Mouse (Mus musculus) intestine, postnatal 0 days (tissue): ENCODE results near the gene Stard3. TPM values are rescaled to one million over a fixed set of nuclear protein-coding genes. Genes with fewer than 3 reads are reported as not detected.

ENCODE experiments used
- ATAC-seq: fragments of 200-750 bp; cut with Nextera tagmentation; 2 replicates; pipeline ENCODE4 v1.8.0; 2017; ENCODE audit warnings: mild to moderate bottlenecking, moderate TSS enrichment, moderate library complexity
- H3K27ac ChIP-seq: fragments of 300-500 bp; sonication (generic); 2 replicates; pipeline ENCODE4 v1.5.1; 2014; ENCODE audit warnings: mild to moderate bottlenecking, low read depth, low read length, moderate library complexity
- H3K27me3 ChIP-seq: fragments of 300-500 bp; sonication (generic); replicated peaks from 2 replicates; pipeline ENCODE4 v1.6.1; 2014; ENCODE audit warnings: low read length, mixed read lengths; ENCODE audit not compliant: control insufficient read depth, insufficient read depth
- H3K36me3 ChIP-seq: fragments of 300-500 bp; sonication (generic); 2 replicates; pipeline ENCODE4 v1.6.1; 2014; ENCODE audit warnings: mild to moderate bottlenecking, moderate library complexity; ENCODE audit not compliant: control insufficient read depth, insufficient read depth
- H3K4me1 ChIP-seq: fragments of 300-500 bp; sonication (generic); replicated peaks from 2 replicates; pipeline ENCODE4 v1.6.1; 2014; ENCODE audit warnings: antibody characterized with exemption, low read length, mixed read lengths; ENCODE audit not compliant: control insufficient read depth, insufficient read depth
- H3K4me2 ChIP-seq: fragments of 300-500 bp; sonication (generic); replicated peaks from 2 replicates; pipeline ENCODE4 v1.6.1; 2014; ENCODE audit warnings: low read depth, mild to moderate bottlenecking, moderate library complexity
- H3K4me3 ChIP-seq: fragments of 300-500 bp; sonication (generic); 2 replicates; pipeline ENCODE4 v1.5.1; 2014; ENCODE audit warnings: low read depth, low read length
- H3K9ac ChIP-seq: fragments of 300-500 bp; sonication (generic); 2 replicates; pipeline ENCODE4 v1.6.1; 2014; ENCODE audit warnings: mild to moderate bottlenecking, low read depth, low read length
- H3K9me3 ChIP-seq: fragments of 300-500 bp; sonication (generic); 2 replicates; pipeline ENCODE4 v1.6.1; 2016; ENCODE audit warnings: mixed run types; ENCODE audit not compliant: control insufficient read depth
- CTCF ChIP-seq: sonication (generic); IDR thresholded peaks from 2 replicates; pipeline ENCODE4 v1.5.1; 2016; ENCODE audit warnings: low read depth, mild to moderate bottlenecking, control low read depth, antibody characterized with exemption, moderate library complexity
- WGBS: fragments of 180-500 bp; shearing (Covaris S2); extraction: QIAGEN DNeasy Blood & Tissue Kit; methylation state at CpG from one replicate; pipeline ENCODE4 v1.1.7; 2014; 5-methylcytosine and 5-hydroxymethylcytosine counted together
- polyA plus RNA-seq: library from polyadenylated mRNA; unstranded; fragments of >200 nt; fragmentation: Nextera tagmentation; extraction: Ambion mirVana; gene quantifications from 2 replicates; pipeline ENCODE4 v1.2.1, GENCODE M21; 2015

Gene Stard3
- polyA plus RNA-seq, 1 experiment from 2014 or later = 29.0 TPM

DNA sequence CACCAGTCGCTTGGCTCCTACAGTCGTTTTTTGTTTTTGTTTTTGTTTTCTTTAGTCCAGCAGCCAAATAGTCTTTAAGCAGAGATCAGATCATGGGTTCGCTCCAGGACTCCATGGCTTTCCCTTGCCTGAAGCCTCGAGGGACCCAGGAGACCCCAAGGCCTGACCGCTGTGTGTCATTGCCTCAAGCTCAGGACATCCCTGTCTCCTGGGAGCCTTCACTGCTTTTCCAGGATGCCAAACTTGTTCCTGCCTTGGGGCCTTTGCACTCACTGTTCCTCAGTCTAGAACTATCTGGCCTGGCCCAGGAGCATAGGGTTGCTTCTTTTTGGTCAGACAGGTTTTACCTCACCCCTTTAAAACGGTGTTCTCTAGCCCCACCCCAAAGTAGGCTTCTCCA, 48.5 kb downstream of the Stard3 start:
- H3K4me2 ChIP-seq = no peak overlapping the region
- TF ChIP-seq CTCF = no peak
- H3K4me3 ChIP-seq = no peak overlapping the region
- H3K27me3 ChIP-seq = no peaks in the 10 kb centered on the region
- no peaks in the 10 kb centered on the region for H3K9me3 ChIP-seq
- H3K27ac ChIP-seq = no peak overlapping the region
- H3K4me1 ChIP-seq = 0 out of 2 replicates have a peak, but pooled peaks cover 4% of the 10 kb centered on the region
- H3K9ac ChIP-seq = no peak overlapping the region
- ATAC-seq = no peak
- H3K36me3 ChIP-seq = no peaks in the 10 kb centered on the region
- 77% methylated on average over 6 of the region's 6 CpGs for WGBS

DNA sequence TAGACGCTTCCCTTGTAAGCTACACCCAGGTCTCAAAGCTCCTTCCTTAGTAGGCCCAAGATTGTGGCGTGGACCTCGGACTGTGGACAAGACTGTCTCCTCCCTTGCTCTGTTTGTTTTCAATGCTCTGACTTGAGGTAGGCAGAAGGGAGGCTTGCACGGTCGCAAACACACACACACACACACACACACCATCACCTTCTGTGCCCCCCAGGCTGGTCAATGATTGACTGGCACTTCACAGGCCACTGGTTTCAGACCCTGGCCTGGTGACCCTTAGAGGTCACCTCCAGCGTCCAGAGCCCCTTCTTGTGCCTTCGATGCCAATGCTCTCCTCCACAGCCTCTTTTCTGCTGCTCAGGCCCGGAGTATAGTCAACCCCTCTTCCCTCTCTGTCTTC, 50.7 kb downstream of the Stard3 start:
- ATAC-seq = peak; percentile 39

DNA sequence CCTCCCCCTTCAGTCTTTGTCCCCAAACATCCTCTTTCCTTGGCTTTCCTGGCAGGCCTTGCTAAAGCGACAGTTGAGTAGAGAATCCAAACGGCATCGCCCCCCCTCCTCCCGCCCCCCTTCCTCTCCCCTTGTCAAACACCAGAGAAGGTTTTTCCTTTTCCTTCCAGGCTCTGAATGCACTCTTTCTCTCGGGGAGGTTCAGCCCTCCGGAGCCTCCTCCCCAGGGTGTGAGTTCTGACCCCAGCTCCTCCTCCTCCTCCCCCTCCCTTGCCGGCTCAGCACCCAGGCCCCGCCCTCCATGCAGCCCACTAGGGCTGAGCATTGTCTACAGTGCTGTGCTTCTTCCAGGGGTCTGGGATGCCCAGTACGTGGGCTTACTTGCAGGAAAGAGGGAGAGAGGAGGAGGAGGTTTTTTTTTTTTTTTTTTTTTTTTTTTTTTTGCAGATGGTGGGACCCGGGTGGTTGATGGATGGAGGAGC, 51.2 kb downstream of the Stard3 start:
- H3K9me3 ChIP-seq = no peaks in the 10 kb centered on the region
- H3K27ac ChIP-seq = peak overlapping the region; percentile 66
- ATAC-seq = no peak
- no peaks in the 10 kb centered on the region for H3K27me3 ChIP-seq
- H3K36me3 ChIP-seq = no peaks in the 10 kb centered on the region
- TF ChIP-seq CTCF = no peak
- peak overlapping the region; percentile 48 for H3K4me2 ChIP-seq
- no peak overlapping the region for H3K4me3 ChIP-seq
- H3K4me1 ChIP-seq = 0 out of 2 replicates have a peak, but pooled peaks cover 6% of the 10 kb centered on the region
- 0 out of 2 replicates have a peak overlapping the region, but pooled peaks have one; percentile 22 for H3K9ac ChIP-seq
- 13% methylated on average over 10 of the region's 10 CpGs for WGBS

More for the DNA sequence above, 50.7 kb downstream of the Stard3 start:
- Histone ChIP-seq H3K4me2 (peak overlapping the region; percentile 48), H3K9ac (0 out of 2 replicates have a peak overlapping the region, but pooled peaks have one; percentile 22), H3K36me3 (no peaks in the 10 kb centered on the region), H3K4me1 (0 out of 2 replicates have a peak, but pooled peaks cover 4% of the 10 kb centered on the region), H3K27me3 (no peaks in the 10 kb centered on the region), H3K27ac (peak overlapping the region; percentile 66), H3K9me3 (no peaks in the 10 kb centered on the region), H3K4me3 (no peak overlapping the region)
- 32% methylated on average over 8 of the region's 8 CpGs for WGBS
- TF ChIP-seq CTCF = no peak

DNA sequence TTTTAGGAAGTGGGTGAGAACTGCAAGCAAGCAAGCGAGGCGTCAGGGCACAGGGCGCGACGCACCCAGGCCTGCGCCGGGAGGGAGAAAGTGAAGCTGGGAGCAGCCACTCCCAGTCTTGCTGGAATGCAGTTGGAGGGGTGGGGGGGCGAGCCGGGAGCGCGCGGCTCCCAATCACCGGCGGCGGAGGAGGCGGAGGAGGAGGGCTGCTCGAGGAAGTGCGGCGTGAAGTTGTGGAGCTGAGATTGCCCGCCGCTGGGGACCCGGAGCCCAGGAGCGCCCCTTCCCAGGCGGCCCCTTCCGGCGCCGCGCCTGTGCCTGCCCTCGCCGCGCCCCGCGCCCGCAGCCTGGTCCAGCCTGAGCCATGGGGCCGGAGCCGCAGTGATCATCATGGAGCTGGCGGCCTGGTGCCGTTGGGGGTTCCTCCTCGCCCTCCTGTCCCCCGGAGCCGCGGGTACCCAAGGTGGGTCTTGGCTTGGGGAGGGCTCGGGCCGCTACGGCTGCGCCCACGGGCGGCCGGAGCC, 54.2 kb downstream of the Stard3 start, which contains the start of gene Erbb2:
TSS of gene Erbb2 (plus strand) at position 198 of the 524 bp plus-strand sequence.
- Histone ChIP-seq H3K4me3 (peak within 1 kb of the TSS; percentile 76), H3K27ac (peak within 1 kb of the TSS; percentile 93), H3K4me1 (peaks cover 14% of the 10 kb centered on the region; the same call in 1 of the 2 replicates), H3K27me3 (no peaks in the 10 kb centered on the region), H3K4me2 (peak within 1 kb of the TSS; percentile 59), H3K36me3 (peaks cover 6% of the 10 kb centered on the region; the same call in 1 of the 2 replicates), H3K9me3 (no peaks in the 10 kb centered on the region), H3K9ac (peak within 1 kb of the TSS; percentile 91)
- peak; percentile 79 for ATAC-seq
- WGBS = under 1% methylated on average over 41 of the region's 49 CpGs
- peak; percentile 24 for TF ChIP-seq CTCF

DNA sequence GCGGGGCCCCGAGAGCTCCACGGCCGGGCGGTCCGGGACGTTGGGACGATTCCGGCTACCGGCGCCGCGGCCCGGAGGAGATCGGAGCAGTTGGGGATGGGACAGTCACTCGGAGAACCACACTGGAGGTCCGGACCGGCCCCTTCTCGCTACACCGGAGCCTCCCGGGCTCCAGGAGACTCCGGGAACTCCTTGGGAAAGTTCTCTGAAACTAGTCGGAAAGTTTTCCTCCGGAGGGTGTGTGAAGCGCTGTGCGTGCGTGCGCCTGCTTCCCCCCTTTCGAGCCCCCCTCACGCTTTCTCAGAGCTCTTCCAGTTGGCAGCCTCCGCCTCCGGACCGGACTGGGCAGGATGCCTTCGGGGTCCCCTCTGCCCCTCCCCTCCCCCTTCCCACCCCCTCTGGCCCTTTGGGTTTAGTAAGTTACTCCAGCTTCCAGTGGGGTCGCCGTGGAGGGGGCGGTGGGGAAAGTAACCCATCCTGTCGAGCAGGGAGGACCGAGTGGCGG, 54.7 kb downstream of the Stard3 start:
- Histone ChIP-seq H3K27ac (peak overlapping the region; percentile 93), H3K4me1 (peaks cover 14% of the 10 kb centered on the region; the same call in 1 of the 2 replicates), H3K27me3 (no peaks in the 10 kb centered on the region), H3K9ac (peak overlapping the region; percentile 91), H3K9me3 (no peaks in the 10 kb centered on the region), H3K36me3 (peaks cover 6% of the 10 kb centered on the region; the same call in 1 of the 2 replicates), H3K4me2 (peak overlapping the region; percentile 59), H3K4me3 (peak overlapping the region; percentile 76)
- ATAC-seq = no peak
- TF ChIP-seq CTCF = no peak
- under 1% methylated on average over 28 of the region's 40 CpGs for WGBS

DNA sequence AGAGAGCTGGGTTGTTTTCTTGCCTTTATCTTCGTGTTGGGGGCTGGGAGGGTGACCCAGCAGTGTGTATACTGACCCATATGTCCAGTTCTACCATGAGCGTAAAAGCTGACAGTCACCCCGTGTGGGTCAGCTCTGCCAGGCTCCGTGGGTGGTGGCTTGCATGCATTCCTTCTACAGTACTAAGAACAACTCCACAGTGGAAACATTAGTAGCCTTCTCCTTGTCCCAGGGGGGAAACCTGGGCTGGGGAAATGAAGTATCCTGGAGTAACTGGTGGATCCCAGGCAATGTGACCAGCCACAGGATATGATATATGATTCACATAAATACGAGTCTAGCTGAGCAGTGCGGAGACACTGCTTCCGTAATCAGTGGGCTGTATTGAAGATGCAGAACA, 55.6 kb downstream of the Stard3 start:
- no peak for TF ChIP-seq CTCF
- Histone ChIP-seq H3K27me3 (no peaks in the 10 kb centered on the region), H3K27ac (peak overlapping the region; percentile 93), H3K4me2 (peak overlapping the region; percentile 59), H3K9me3 (no peaks in the 10 kb centered on the region), H3K4me1 (peaks cover 14% of the 10 kb centered on the region; the same call in 1 of the 2 replicates), H3K36me3 (peaks cover 6% of the 10 kb centered on the region; the same call in 1 of the 2 replicates), H3K9ac (peak overlapping the region; percentile 91), H3K4me3 (peak overlapping the region; percentile 76)
- 7% methylated on average over 7 of the region's 7 CpGs for whole genome bisulfite sequencing
- ATAC-seq = peak; percentile 15; the same call in 1 of the 2 replicates
